Mouse (Mus musculus) lung, postnatal 0 days (tissue): ENCODE results near the gene Arhgef10l. TPM values are rescaled to one million over a fixed set of nuclear protein-coding genes. Genes with fewer than 3 reads are reported as not detected.
A peak's percentile ranks its signal among the peaks of the same experiment; 100 is the strongest.

Experiments used
- ATAC-seq: fragments of 200-750 bp; cut with Nextera tagmentation; 2 replicates; pipeline ENCODE4 v1.8.0; 2017; ENCODE audit warnings: moderate library complexity
- DNase-seq: peaks from one replicate; pipeline ENCODE4 v3.0.0-alpha.2; 2016; ENCODE audit warnings: low spot score
- H3K27ac ChIP-seq: fragments of 300-500 bp; sonication (generic); 2 replicates; pipeline ENCODE4 v1.5.1; 2014; ENCODE audit warnings: antibody characterized with exemption, mild to moderate bottlenecking, low read length, mixed read lengths
- H3K27me3 ChIP-seq: fragments of 300-500 bp; sonication (generic); replicated peaks from 2 replicates; pipeline ENCODE4 v1.6.1; 2014; ENCODE audit warnings: low read length, mixed read lengths; ENCODE audit not compliant: insufficient read depth
- H3K36me3 ChIP-seq: fragments of 300-500 bp; sonication (generic); 2 replicates; pipeline ENCODE4 v1.6.1; 2014; ENCODE audit warnings: low read length, mixed read lengths; ENCODE audit not compliant: insufficient read depth
- H3K4me1 ChIP-seq: fragments of 300-500 bp; sonication (generic); 2 replicates; pipeline ENCODE4 v1.6.1; 2014; ENCODE audit warnings: antibody characterized with exemption, low read depth, low read length, mixed read lengths; ENCODE audit not compliant: insufficient read depth
- H3K4me2 ChIP-seq: fragments of 300-500 bp; sonication (generic); replicated peaks from 2 replicates; pipeline ENCODE4 v1.6.1; 2014; ENCODE audit warnings: low read depth, mild to moderate bottlenecking, low read length, moderate library complexity, mixed read lengths
- H3K4me3 ChIP-seq: fragments of 300-500 bp; sonication (generic); 2 replicates; pipeline ENCODE4 v1.5.1; 2014; ENCODE audit warnings: low read depth, low read length
- H3K9ac ChIP-seq: fragments of 300-500 bp; sonication (generic); replicated peaks from 2 replicates; pipeline ENCODE4 v1.6.1; 2014; ENCODE audit warnings: low read depth, mild to moderate bottlenecking
- H3K9me3 ChIP-seq: fragments of 300-500 bp; sonication (generic); 2 replicates; pipeline ENCODE4 v1.6.1; 2016; ENCODE audit warnings: low read length, mixed read lengths
- CTCF ChIP-seq: IDR thresholded peaks from 2 replicates; pipeline ENCODE4 v1.5.1; 2016; ENCODE audit warnings: antibody characterized with exemption, mild to moderate bottlenecking
- EP300 ChIP-seq: IDR thresholded peaks from 2 replicates; pipeline ENCODE4 v1.6.1; 2016; ENCODE audit warnings: antibody characterized with exemption, mild to moderate bottlenecking, control low read depth
- WGBS: fragments of 180-500 bp; shearing (Covaris S2); extraction: QIAGEN DNeasy Blood & Tissue Kit; methylation state at CpG from one replicate; pipeline ENCODE4 v1.1.7; 2014; 5-methylcytosine and 5-hydroxymethylcytosine counted together
- polyA plus RNA-seq: library from polyadenylated mRNA; unstranded; fragments of >200 nt; fragmentation: Nextera tagmentation; extraction: Ambion mirVana; gene quantifications from 2 replicates; pipeline ENCODE4 v1.2.1, GENCODE M21; 2015

The Arhgef10l gene
- polyA plus RNA-seq, 1 experiment from 2014 or later = 9.3 TPM

- Histone ChIP-seq H3K27me3 (no peaks in the 10 kb centered on the region), H3K27ac (no peak overlapping the region), H3K9ac (no peak overlapping the region), H3K4me3 (no peak overlapping the region), H3K9me3 (no peaks in the 10 kb centered on the region), H3K4me2 (no peak overlapping the region), H3K4me1 (no peaks in the 10 kb centered on the region), H3K36me3 (no peaks in the 10 kb centered on the region)
- ATAC-seq (no peak), DNase-seq (no peak)
- 72% methylated on average over 10 of the region's 10 CpGs for WGBS
- TF ChIP-seq EP300 (no peak), CTCF (no peak)
Measured at GRCm38 (mm10) chr4:140525674-140526177, 140.1 kb downstream of the Arhgef10l start.

DNA sequence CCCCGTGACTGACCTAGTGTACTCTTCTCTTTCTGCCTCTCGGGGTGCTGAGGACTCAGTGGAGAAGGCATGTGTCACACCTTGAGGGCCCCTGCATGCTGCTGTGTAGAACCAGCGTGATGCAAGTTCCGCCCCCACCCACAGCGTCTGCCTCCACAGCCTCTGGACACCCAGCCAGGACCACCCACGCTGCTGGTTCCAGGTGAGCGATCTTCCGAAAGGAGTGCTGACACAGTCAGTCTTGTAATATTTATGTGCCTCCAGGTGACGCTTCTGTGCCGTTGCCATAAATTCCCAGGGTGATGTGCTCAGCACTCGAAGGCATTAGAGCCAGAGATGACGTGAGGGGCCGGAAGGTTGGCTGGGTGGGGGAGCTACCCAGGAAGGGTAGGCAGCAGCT is 140.9 kb downstream of the Arhgef10l start:
- Histone ChIP-seq H3K9me3 (no peaks in the 10 kb centered on the region), H3K36me3 (no peaks in the 10 kb centered on the region), H3K9ac (no peak overlapping the region), H3K4me1 (no peaks in the 10 kb centered on the region), H3K4me2 (no peak overlapping the region), H3K27ac (no peak overlapping the region), H3K4me3 (no peak overlapping the region), H3K27me3 (no peaks in the 10 kb centered on the region)
- WGBS = 73% methylated on average over 13 of the region's 13 CpGs
- no peak for ATAC-seq
- TF ChIP-seq CTCF (no peak), EP300 (no peak)
- DNase-seq = no peak

DNA sequence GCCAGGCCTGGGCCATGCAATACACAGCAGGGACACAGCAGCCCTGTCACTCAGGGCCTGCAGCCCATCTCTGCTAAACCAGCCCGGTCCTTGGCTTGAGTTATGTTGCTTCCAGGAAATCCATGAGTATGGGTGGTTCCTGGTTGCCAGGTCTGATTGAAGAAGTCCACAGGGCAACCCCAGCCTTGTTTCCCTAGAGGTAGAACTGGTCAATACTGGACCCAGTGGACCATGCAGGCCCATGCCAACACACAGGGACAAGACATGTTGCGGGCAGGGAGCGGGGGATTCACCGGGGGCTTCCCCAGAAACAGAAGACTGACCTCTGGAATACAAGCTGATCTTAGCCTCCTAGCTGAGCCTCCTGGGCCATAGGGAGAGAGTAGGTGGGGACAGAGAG is 142.9 kb downstream of the Arhgef10l start:
- no peak for TF ChIP-seq CTCF
- no peak for DNase-seq
- Histone ChIP-seq H3K9me3 (no peaks in the 10 kb centered on the region), H3K27ac (no peak overlapping the region), H3K27me3 (no peaks in the 10 kb centered on the region), H3K4me2 (no peak overlapping the region), H3K9ac (no peak overlapping the region), H3K4me1 (no peaks in the 10 kb centered on the region), H3K36me3 (no peaks in the 10 kb centered on the region), H3K4me3 (no peak overlapping the region)
- WGBS = 97% methylated on average over 4 of the region's 4 CpGs
- no peak for ATAC-seq

DNA sequence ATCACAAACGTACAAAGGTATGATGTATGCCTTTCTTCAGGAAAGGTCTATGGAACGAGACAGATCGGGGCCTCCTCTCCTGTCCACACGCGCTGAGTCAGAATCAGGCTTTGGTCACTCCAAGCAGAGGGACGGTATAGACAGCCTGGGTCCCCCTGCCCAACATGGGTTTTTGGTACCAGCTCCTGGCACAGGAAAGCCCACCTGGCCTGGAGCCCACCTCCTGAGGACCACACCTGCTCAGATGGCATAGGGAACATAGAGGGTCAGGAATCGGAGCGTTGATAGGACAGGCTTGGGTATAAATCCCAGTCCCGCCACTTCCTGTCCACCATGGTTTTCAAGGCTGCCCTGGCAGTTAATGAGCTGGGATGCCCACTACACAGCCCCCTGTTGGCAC is 145.1 kb downstream of the Arhgef10l start:
- DNase-seq (no peak), ATAC-seq (no peak)
- Histone ChIP-seq H3K36me3 (no peaks in the 10 kb centered on the region), H3K4me1 (no peaks in the 10 kb centered on the region), H3K27me3 (no peaks in the 10 kb centered on the region), H3K27ac (no peak overlapping the region), H3K4me3 (no peak overlapping the region), H3K4me2 (no peak overlapping the region), H3K9ac (no peak overlapping the region), H3K9me3 (no peaks in the 10 kb centered on the region)
- TF ChIP-seq EP300 (no peak), CTCF (no peak)
- WGBS = 95% methylated on average over 9 of the region's 9 CpGs

GRCm38 (mm10) chr4:140513797-140514196 is 152.0 kb downstream of the Arhgef10l start:
- Histone ChIP-seq H3K36me3 (no peaks in the 10 kb centered on the region; the same call in 1 of the 2 replicates), H3K9ac (no peak overlapping the region), H3K27me3 (no peaks in the 10 kb centered on the region), H3K27ac (no peak overlapping the region), H3K9me3 (no peaks in the 10 kb centered on the region), H3K4me2 (no peak overlapping the region), H3K4me3 (no peak overlapping the region), H3K4me1 (no peaks in the 10 kb centered on the region)
- 81% methylated on average over 4 of the region's 4 CpGs for WGBS
- TF ChIP-seq CTCF (no peak), EP300 (no peak)
- DNase-seq (no peak), ATAC-seq (no peak)

DNA sequence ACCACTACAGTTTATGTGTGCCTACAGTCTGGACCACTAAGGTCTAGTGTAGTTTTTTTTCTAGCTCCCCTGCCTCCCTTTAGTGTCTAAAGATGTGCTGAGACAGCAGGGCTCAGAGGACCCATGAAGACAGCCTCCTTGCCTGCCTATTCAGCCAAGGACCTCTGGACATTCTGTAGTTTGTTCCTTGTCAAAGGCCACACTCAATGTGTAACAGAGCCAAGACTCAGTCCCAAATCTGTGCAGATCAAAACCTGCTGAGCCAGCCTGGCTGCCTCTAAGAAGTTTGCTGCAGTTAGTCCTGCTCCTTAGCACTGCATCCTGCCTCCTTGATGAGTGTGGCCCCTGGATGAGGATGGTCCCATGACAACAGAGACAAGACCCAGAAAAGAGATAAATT is 156.0 kb downstream of the Arhgef10l start:
- DNase-seq (no peak), ATAC-seq (no peak)
- no peak overlapping the region for H3K9ac ChIP-seq
- no peak overlapping the region for H3K27ac ChIP-seq
- H3K27me3 ChIP-seq = no peaks in the 10 kb centered on the region
- H3K4me1 ChIP-seq = no peaks in the 10 kb centered on the region
- H3K36me3 ChIP-seq = no peaks in the 10 kb centered on the region; the same call in 1 of the 2 replicates
- H3K4me3 ChIP-seq = no peak overlapping the region
- H3K4me2 ChIP-seq = no peak overlapping the region
- no peaks in the 10 kb centered on the region for H3K9me3 ChIP-seq
- TF ChIP-seq EP300 = no peak
- TF ChIP-seq CTCF = no peak

GRCm38 (mm10) chr4:140507172-140507714 is 158.6 kb downstream of the Arhgef10l start:
- no peaks in the 10 kb centered on the region for H3K36me3 ChIP-seq

More at GRCm38 (mm10) chr4:140507172-140507714, 158.6 kb downstream of the Arhgef10l start:
- Histone ChIP-seq H3K4me2 (no peak overlapping the region), H3K27ac (no peak overlapping the region), H3K4me1 (no peaks in the 10 kb centered on the region), H3K9ac (no peak overlapping the region), H3K9me3 (no peaks in the 10 kb centered on the region), H3K27me3 (no peaks in the 10 kb centered on the region), H3K4me3 (no peak overlapping the region)
- no peak for DNase-seq
- TF ChIP-seq EP300 (no peak), CTCF (no peak)
- peak; percentile 26; the same call in 1 of the 2 replicates for ATAC-seq
- WGBS = 44% methylated on average over 15 of the region's 15 CpGs
